Mouse (Mus musculus): ENCODE results near the gene Gh. TPM values are rescaled to one million over a fixed set of nuclear protein-coding genes. Genes with fewer than 3 reads are reported as not detected.

Gene Gh
- polyA plus RNA-seq, 1 experiment from 2014 or later = not detected

- WGBS = 2% methylated on average over 25 of the region's 25 CpGs
- H3K4me1 ChIP-seq (replicated peaks; ENCODE audit: control insufficient read depth, insufficient read depth) = peaks cover 3% of the 10 kb centered on the region
- no peaks in the 10 kb centered on the region for H3K27me3 ChIP-seq (ENCODE audit: control insufficient read depth, insufficient read depth, low read length)
- peak; percentile 69 for ATAC-seq (ENCODE audit: low FRiP score, low TSS enrichment)
- H3K9ac ChIP-seq (ENCODE audit: low read length) = no peak within 1 kb of the TSS
- TF ChIP-seq EP300 (optimal IDR thresholded peaks at IDR 0.05) (no peak), CTCF (IDR thresholded peaks at IDR 0.05; ENCODE audit: low read depth) (peak; percentile 94)
- H3K27ac ChIP-seq (replicated peaks) = peak within 1 kb of the TSS; percentile 56
- no peaks in the 10 kb centered on the region for H3K9me3 ChIP-seq (ENCODE audit: control insufficient read depth, low read length)
- H3K4me2 ChIP-seq (replicated peaks; ENCODE audit: low read depth) = 0 out of 2 replicates have a peak within 1 kb of the TSS, but pooled peaks have one; percentile 14
- no peak within 1 kb of the TSS for H3K4me3 ChIP-seq (ENCODE audit: low read depth, low read length)
- DNase-seq (ENCODE audit: low spot score) = peak; percentile 96
- H3K36me3 ChIP-seq (ENCODE audit: control insufficient read depth, insufficient read depth, low read length) = no peaks in the 10 kb centered on the region
These were observed 25.2 kb downstream of the Gh start, which contains the start of gene Tcam1 for GRCm38 (mm10) chr11:106276454-106276853. Gene Tcam1 (plus strand): TSS chr11:106276672.

- 31% methylated on average over 7 of the region's 7 CpGs for WGBS
- no peak for TF ChIP-seq EP300 (optimal IDR thresholded peaks at IDR 0.05)
- peak; percentile 48 for DNase-seq (ENCODE audit: low spot score)
- H3K27me3 ChIP-seq (ENCODE audit: control insufficient read depth, insufficient read depth, low read length) = no peaks in the 10 kb centered on the region
- no peak overlapping the region for H3K9ac ChIP-seq (ENCODE audit: low read length)
- peak overlapping the region; percentile 9; the same call in 1 of the 2 replicates for H3K27ac ChIP-seq (replicated peaks)
- no peaks in the 10 kb centered on the region for H3K36me3 ChIP-seq (ENCODE audit: control insufficient read depth, insufficient read depth, low read length)
- H3K4me2 ChIP-seq (replicated peaks; ENCODE audit: low read depth) = no peak overlapping the region
- ATAC-seq (ENCODE audit: low FRiP score, low TSS enrichment) = peak; percentile 13; the same call in 1 of the 2 replicates
- H3K4me1 ChIP-seq (replicated peaks; ENCODE audit: control insufficient read depth, insufficient read depth) = peaks cover 11% of the 10 kb centered on the region
- H3K9me3 ChIP-seq (ENCODE audit: control insufficient read depth, low read length) = no peaks in the 10 kb centered on the region
- H3K4me3 ChIP-seq (ENCODE audit: low read depth, low read length) = no peak overlapping the region
These were observed 26.7 kb downstream of the Gh start for GRCm38 (mm10) chr11:106274971-106275411.

- Histone ChIP-seq H3K4me1 (replicated peaks; ENCODE audit: control insufficient read depth, insufficient read depth) (peaks cover 11% of the 10 kb centered on the region), H3K27me3 (ENCODE audit: control insufficient read depth, insufficient read depth, low read length) (no peaks in the 10 kb centered on the region)
- 84% methylated on average over 1 of the region's 1 CpGs for WGBS
These were observed 27.3 kb downstream of the Gh start for GRCm38 (mm10) chr11:106274374-106274773.

GRCm38 (mm10) chr11:106273811-106274210 lies 27.9 kb downstream of the Gh start:
- Histone ChIP-seq H3K27ac (replicated peaks) (peak overlapping the region; percentile 94), H3K9me3 (ENCODE audit: control insufficient read depth, low read length) (no peaks in the 10 kb centered on the region), H3K4me3 (ENCODE audit: low read depth, low read length) (no peak overlapping the region; the same call in 1 of the 2 replicates), H3K27me3 (ENCODE audit: control insufficient read depth, insufficient read depth, low read length) (no peaks in the 10 kb centered on the region), H3K9ac (ENCODE audit: low read length) (no peak overlapping the region), H3K36me3 (ENCODE audit: control insufficient read depth, insufficient read depth, low read length) (no peaks in the 10 kb centered on the region), H3K4me1 (replicated peaks; ENCODE audit: control insufficient read depth, insufficient read depth) (peaks cover 15% of the 10 kb centered on the region), H3K4me2 (replicated peaks; ENCODE audit: low read depth) (no peak overlapping the region)
- 86% methylated on average over 6 of the region's 6 CpGs for WGBS
- ATAC-seq (ENCODE audit: low FRiP score, low TSS enrichment) (no peak), DNase-seq (ENCODE audit: low spot score) (no peak)
- TF ChIP-seq EP300 (optimal IDR thresholded peaks at IDR 0.05) (no peak), CTCF (IDR thresholded peaks at IDR 0.05; ENCODE audit: low read depth) (no peak)

More at GRCm38 (mm10) chr11:106274374-106274773, 27.3 kb downstream of the Gh start:
- no peak overlapping the region for H3K4me3 ChIP-seq (ENCODE audit: low read depth, low read length)
- ATAC-seq (ENCODE audit: low FRiP score, low TSS enrichment) = no peak
- TF ChIP-seq EP300 (optimal IDR thresholded peaks at IDR 0.05) = no peak
- TF ChIP-seq CTCF (IDR thresholded peaks at IDR 0.05; ENCODE audit: low read depth) = no peak
- H3K9ac ChIP-seq (ENCODE audit: low read length) = no peak overlapping the region
- no peak overlapping the region for H3K4me2 ChIP-seq (replicated peaks; ENCODE audit: low read depth)
- DNase-seq (ENCODE audit: low spot score) = no peak
- H3K9me3 ChIP-seq (ENCODE audit: control insufficient read depth, low read length) = no peaks in the 10 kb centered on the region
- H3K27ac ChIP-seq (replicated peaks) = no peak overlapping the region; the same call in 1 of the 2 replicates
- H3K36me3 ChIP-seq (ENCODE audit: control insufficient read depth, insufficient read depth, low read length) = no peaks in the 10 kb centered on the region

GRCm38 (mm10) chr11:106273311-106273684 lies 28.4 kb downstream of the Gh start:
- no peak for ATAC-seq (ENCODE audit: low FRiP score, low TSS enrichment)
- peak overlapping the region; percentile 69 for H3K4me2 ChIP-seq (replicated peaks; ENCODE audit: low read depth)
- peak overlapping the region; percentile 98 for H3K4me3 ChIP-seq (ENCODE audit: low read depth, low read length)
- no peaks in the 10 kb centered on the region for H3K9me3 ChIP-seq (ENCODE audit: control insufficient read depth, low read length)
- no peak for TF ChIP-seq EP300 (optimal IDR thresholded peaks at IDR 0.05)
- TF ChIP-seq CTCF (IDR thresholded peaks at IDR 0.05; ENCODE audit: low read depth) = no peak
- no peaks in the 10 kb centered on the region for H3K36me3 ChIP-seq (ENCODE audit: control insufficient read depth, insufficient read depth, low read length)
- peak overlapping the region; percentile 61 for H3K9ac ChIP-seq (ENCODE audit: low read length)
- peaks cover 17% of the 10 kb centered on the region for H3K4me1 ChIP-seq (replicated peaks; ENCODE audit: control insufficient read depth, insufficient read depth)
- H3K27ac ChIP-seq (replicated peaks) = peak overlapping the region; percentile 94
- WGBS = 5% methylated on average over 16 of the region's 16 CpGs
- H3K27me3 ChIP-seq (ENCODE audit: control insufficient read depth, insufficient read depth, low read length) = no peaks in the 10 kb centered on the region
- DNase-seq (ENCODE audit: low spot score) = no peak

GRCm38 (mm10) chr11:106272644-106273310 lies 28.9 kb downstream of the Gh start, which contains the start of gene Smarcd2:
Gene Smarcd2 (minus strand): TSS chr11:106272972.
- peak; percentile 94 for ATAC-seq (ENCODE audit: low FRiP score, low TSS enrichment)
- peak within 1 kb of the TSS; percentile 72 for H3K4me2 ChIP-seq (replicated peaks; ENCODE audit: low read depth)
- peaks cover 22% of the 10 kb centered on the region for H3K4me1 ChIP-seq (replicated peaks; ENCODE audit: control insufficient read depth, insufficient read depth)
- H3K27me3 ChIP-seq (ENCODE audit: control insufficient read depth, insufficient read depth, low read length) = no peaks in the 10 kb centered on the region
- no peaks in the 10 kb centered on the region for H3K9me3 ChIP-seq (ENCODE audit: control insufficient read depth, low read length)
- H3K36me3 ChIP-seq (ENCODE audit: control insufficient read depth, insufficient read depth, low read length) = no peaks in the 10 kb centered on the region
- WGBS = under 1% methylated on average over 71 of the region's 72 CpGs
- peak; percentile 100 for DNase-seq (ENCODE audit: low spot score)
- peak within 1 kb of the TSS; percentile 99 for H3K9ac ChIP-seq (ENCODE audit: low read length)
- TF ChIP-seq CTCF (IDR thresholded peaks at IDR 0.05; ENCODE audit: low read depth) (no peak), EP300 (optimal IDR thresholded peaks at IDR 0.05) (peak; percentile 86)
- peak within 1 kb of the TSS; percentile 99 for H3K27ac ChIP-seq (replicated peaks)
- H3K4me3 ChIP-seq (ENCODE audit: low read depth, low read length) = peak within 1 kb of the TSS; percentile 98

Data from stomach, postnatal 0 days (tissue).